Mouse (Mus musculus): Measurements from ENCODE around the gene Nkain4.

Nkain4 gene

DNA sequence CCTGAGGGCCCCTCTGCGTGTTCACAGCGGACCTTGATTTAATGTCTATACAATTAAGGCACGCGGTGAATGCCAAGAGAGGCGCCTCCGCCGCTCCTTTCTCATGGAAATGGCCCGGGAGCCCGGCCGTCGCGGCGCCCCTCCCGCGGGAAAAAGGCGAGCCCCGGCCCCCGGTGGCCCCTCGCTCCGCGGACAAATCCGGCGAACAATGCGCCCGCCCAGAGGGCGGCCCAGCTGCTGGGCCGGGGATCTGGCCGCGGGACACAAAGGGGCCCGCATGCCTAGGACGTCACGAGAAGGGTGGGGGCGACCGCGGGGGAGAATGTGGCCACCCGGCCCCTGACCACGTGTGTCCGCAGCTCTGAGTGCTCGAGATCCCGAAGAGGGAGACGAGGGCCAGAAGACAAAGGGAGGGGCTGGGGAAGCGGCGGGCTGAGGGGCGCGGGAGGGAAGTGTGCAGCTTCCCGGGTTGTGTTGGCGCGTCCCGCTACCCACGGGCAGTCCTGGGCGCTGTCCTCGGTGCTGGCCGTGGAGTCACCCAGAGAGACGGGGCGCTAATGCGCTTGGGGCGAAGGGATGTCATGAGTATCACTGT is 60.4 kb downstream of the Nkain4 start:
- no peak for DNase-seq (ENCODE audit: low read depth, low spot score)

DNA sequence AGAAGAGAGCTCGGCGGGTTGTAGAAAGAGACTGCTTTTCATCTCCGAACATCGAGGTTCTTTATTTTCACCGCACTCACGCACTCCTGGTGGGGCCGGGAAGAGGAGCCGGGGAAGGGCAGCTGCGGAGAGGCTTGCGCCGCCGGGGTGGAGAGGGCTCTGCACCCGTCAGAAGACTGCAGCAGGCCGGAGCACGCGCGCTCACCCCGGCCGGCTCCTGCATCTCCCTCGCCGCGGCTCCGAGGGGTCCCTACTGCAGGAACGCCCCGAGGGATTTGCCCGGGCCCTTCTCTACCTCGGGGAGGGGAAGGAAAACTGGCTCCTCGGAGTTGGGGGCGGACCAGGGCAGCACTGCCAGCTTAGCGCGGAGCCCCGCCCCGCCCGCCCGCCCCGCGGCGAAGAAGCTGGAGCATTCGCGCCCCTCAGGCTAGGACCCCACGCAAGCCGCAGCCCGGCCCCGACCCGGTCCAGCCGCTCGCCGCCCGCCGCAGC is 60.9 kb downstream of the Nkain4 start:
- no peak for DNase-seq (ENCODE audit: low read depth, low spot score)

DNA sequence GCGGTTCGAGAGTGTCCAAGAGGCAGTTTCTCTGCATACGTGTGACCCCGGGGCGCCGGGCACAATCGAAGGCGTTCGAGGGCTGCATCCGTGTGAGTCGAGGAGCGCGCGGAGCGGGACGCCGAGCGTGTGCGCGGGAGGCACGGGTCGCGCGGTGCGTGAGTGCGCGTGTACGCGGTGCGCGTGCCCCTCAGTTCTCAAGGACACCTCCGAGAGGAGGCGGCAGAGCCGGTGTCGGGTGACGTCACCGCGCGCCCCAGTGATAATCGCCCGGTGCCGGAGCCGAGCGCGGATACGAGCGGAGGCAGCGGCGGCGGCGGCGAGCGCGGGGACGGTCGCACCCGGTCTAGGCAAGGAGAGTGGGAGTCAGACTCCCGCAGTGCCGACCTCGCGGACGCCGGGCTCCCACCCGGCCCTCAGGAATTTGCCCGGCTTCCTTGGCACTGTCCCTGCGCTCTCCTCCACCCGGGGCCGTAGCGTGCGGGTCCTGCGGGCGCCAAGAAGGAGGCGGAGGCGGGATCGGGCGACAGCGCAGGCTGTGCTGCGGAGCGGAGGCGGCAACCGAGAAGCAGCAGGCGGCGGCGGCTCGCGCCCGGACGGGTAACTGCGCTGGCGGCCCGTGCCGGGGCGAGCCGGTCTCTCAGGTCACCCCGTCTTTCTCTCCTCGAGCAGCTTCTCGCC is 61.5 kb downstream of the Nkain4 start:
- DNase-seq (ENCODE audit: low read depth, low spot score) = peak; percentile 88

DNA sequence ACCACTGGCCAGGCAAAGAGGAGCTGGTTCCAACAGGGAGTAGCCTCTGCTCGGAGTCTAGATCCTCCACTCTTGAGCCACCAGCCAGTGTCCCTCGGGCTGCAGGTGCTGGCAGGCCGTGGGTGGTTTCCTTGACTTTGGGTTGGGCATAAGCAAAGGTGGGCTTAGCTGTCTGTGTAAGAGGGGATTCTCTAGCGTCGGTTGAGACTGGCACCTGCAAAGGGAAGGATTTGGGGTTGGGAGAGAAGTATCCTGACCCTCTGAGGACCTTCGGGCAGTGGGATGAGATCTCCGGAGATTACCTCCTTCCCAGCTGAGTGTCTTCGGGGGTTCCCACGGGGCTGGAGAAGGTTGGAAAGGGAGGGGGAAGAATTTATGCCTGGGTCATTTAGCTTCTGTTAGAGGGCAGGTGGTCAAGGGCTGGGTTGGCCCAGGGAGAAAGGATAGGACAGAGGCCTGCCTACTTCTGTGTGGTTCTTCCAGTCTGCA is 62.6 kb downstream of the Nkain4 start:
- no peak for DNase-seq (ENCODE audit: low read depth, low spot score)

DNA sequence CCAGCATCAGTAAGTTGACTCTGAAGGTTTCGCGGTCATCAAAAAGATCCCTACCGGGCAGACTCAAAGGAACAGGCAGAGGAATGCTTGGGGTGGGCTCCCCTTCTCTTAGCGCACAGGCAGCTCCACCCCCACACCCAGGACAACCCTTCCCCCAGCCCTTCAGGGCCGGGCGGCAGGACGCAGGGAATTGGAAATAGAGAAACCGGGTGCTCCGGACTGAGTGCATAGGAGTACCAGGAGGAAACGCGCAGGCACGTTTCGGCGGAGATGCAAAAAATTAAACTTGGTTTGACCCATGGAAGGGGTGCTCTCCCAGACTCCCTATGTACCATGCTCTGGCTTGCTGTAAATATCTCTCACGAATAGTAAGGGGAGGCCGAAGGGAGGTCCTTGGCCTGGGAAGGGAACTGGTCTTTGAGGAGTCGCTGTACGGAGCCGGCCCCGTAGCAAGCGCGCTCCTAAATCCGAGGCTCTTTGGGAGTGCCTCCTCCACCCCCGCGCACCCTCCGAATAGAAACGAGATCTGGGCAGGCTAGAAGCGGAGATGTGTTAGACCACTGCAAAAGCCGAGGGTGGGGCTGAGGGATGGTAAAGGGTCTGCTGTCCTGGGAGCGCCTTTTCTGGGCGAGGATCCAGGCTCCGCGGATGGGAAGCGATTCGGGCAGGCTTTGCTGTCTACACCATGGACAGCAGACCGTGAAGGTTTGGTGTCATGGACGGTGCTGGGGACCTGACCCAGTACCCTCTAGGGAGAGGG is 63.2 kb downstream of the Nkain4 start:
- DNase-seq (ENCODE audit: low read depth, low spot score) = no peak

DNA sequence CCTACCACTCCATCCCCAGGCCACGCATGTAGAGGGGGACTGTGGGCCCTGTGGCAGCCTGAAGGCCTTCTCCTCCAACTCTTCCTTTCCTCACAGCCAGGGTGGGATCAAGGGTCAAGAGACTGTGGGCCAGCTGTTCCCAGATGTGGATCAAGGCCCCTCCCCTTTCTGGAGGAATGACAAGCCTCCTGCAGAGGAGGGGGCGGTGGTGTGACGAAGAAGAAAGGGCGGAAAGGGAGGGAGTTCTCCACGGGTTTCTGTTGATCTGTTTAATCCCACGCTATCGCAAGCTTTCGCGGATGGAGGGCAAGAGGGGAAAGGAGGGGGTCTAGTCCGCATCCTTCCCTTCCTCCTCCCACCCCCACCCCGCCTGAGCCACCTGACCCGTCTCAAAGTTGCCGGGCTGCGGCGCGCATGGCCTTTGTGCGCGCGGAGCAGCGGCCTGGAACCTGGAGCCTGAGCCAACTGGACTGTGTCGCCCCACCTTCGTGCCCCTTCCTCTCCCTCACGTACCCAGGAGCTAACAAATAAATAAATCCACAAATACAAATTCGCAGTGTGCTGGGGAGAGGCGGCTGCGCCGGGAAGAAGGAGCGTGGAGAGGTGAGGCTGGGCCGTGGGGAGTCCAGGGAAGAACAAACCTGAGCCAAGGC is 64.0 kb downstream of the Nkain4 start:
- DNase-seq (ENCODE audit: low read depth, low spot score) = no peak

DNA sequence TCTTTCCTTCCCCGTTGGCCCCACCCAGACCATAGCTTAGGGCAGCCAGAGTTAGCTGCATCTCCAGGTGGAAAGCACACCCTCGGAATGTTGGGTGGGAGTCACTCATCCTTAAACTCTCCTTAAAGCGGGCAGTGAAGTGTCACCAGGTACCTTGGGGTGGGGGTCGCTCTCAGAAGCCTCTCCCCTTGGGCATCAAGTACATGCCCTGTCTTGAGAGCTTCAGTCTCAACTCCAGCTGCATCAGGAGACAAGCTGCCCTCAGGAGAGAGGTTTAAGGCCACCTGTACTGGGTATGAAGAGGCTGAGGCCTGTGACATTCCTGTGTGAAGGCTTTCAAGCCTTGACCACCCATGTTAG is 64.6 kb downstream of the Nkain4 start:
- DNase-seq (ENCODE audit: low read depth, low spot score) = no peak

DNA sequence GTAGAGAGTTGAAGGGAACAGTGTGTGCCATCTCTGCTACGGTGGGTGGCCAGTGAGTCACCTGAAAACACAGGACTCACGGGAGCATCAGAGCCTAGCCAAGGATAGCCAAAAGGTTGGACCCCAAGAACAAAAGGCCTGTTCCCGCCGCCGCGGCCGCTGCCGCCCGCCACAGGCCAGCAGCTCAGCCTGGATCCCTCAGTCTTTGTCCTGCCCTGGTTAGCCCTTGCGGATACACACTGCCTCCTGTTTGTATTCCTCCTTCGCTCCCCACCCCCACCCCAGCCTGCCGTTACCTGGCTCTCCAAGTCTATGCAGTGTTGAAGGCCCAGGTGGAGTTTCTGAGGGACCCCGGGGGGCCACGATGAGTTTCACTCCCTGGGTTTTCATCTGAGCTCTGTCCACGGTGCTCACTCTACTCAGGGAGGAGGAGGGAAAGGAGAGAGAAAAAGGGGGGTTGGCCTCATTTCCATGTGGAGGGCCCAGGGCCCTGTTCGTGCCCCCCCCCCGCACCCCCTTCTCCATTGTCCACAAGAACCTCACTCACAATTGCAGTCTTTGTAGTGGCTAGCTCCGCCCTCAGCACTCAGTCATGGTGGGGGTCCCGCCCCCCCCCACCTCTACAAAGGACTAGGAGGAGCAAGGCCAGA is 65.1 kb downstream of the Nkain4 start:
- DNase-seq (ENCODE audit: low read depth, low spot score) = no peak

DNA sequence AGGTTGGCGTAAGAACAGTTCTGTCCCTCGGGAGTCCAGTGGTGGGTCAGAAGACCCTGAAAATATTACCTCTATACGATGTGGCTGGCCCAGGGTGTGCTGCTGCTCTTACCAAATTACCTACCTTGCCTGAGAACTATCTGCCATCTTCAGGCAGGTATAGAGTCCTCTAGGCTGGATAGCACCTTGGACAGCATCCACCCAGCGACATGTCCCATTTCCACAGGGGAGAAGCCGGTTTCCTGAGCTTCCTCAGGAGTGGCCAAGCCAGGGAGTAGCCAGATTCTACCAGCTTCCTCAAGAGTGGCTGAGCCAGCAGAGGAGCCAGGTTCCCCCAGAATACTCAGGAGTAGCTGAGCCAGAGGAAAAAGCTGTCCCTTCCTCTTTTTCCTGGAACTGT is 69.2 kb downstream of the Nkain4 start:
- no peak for DNase-seq (ENCODE audit: low read depth, low spot score)

Data from brain, embryonic 18.5 days (tissue).